Mouse (Mus musculus) small intestine, adult 2 months (tissue): ENCODE measurements around the gene Olfr555.

Source experiments
- CTCF ChIP-seq: fragments of 200-500 bp; IDR thresholded peaks from 2 replicates; pipeline ENCODE4 v1.5.1; 2012; ENCODE audit warnings: low read depth, mild to moderate bottlenecking, control low read depth, inconsistent platforms, low read length, moderate library complexity, mixed read lengths; ENCODE audit not compliant: insufficient replicate concordance, insufficient read length; ENCODE audit errors: extremely low read depth
- POLR2A ChIP-seq: fragments of 200-500 bp; IDR thresholded peaks from 2 replicates; pipeline ENCODE4 v1.6.1; 2012; ENCODE audit warnings: low read depth, mild to moderate bottlenecking, control low read depth, inconsistent platforms, low read length, moderate library complexity

DNA sequence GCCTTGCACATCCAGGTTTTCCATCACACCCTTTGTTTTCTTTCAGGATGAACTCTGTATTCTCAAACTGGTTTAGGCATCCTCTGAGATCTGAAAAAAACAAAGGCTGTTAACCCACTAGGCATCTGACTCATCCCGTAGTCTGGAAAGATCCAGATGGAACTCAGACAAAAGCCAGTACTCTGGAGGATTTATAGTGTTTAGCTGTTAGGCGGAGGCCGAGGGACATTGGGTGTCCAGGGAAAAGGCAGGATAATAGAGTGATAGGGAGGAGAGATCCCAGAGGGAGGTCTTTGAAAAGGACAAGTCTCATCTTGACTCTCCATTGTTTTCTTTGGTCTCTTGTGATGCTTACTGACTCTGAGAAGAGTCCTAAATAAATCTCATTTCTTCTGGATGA is 6.0 kb downstream of the Olfr555 start, which contains the start of gene Olfr556:
- TF ChIP-seq CTCF, result no peak
- no peak for TF ChIP-seq POLR2A
